In genomic region chr11:117225531-117226213, GRCm38 (mm10) we compare ENCODE assay signal across 21 mouse cellular contexts. TPM values are rescaled to one million over a fixed set of nuclear protein-coding genes. Genes with fewer than 3 reads are reported as not detected.
DNase-seq lines count a peak whose midpoint lies in the region; ATAC-seq and TF ChIP-seq lines count a peak whose summit lies in the region.
"Had no signal": no experiment of that assay in that cellular context is flagged by ENCODE, and none has a peak within 500 bp of the region (broad histone marks: within the 10 kb centered on the region; RNA-seq: fewer than 3 reads in every experiment).

No protein-coding gene starts in this region.

- TF ChIP-seq CTCF in lung, embryonic 14.5 days (IDR thresholded peaks at IDR 0.05; ENCODE audit: low read depth) = no peak

- no peak overlapping the region for H3K9ac ChIP-seq in forebrain, embryonic 14.5 days (ENCODE audit: low read length)
- no peak overlapping the region for H3K9ac ChIP-seq in lung, embryonic 14.5 days
- no peak overlapping the region for H3K9ac ChIP-seq in embryonic facial prominence, embryonic 12.5 days
- H3K9ac ChIP-seq in stomach, embryonic 16.5 days (ENCODE audit: low read length) = no peak overlapping the region
- H3K9ac ChIP-seq: forebrain, embryonic 15.5 days; heart, embryonic 15.5 days had no signal

- ATAC-seq in forebrain, embryonic 14.5 days = no peak
- peak; percentile 45; the same call in 1 of the 2 replicates for ATAC-seq in lung, embryonic 14.5 days (ENCODE audit: insufficient read depth)
- no peak for ATAC-seq in embryonic facial prominence, embryonic 12.5 days (ENCODE audit: insufficient number of reproducible peaks, insufficient read depth, low FRiP score, low TSS enrichment)
- peak; percentile 11; the same call in 1 of the 2 replicates for ATAC-seq in stomach, embryonic 16.5 days (ENCODE audit: insufficient read depth, low FRiP score)
- ATAC-seq in erythroblast, adult 5-6 weeks (replicated peaks; ENCODE audit: low FRiP score, poor library complexity, severe bottlenecking) = no peak
- ATAC-seq: forebrain, embryonic 15.5 days; hindbrain, postnatal 0 days had no signal

- no peaks in the 10 kb centered on the region for H3K9me3 ChIP-seq in forebrain, embryonic 10.5 days
- H3K9me3 ChIP-seq in forebrain, embryonic 14.5 days (replicated peaks; ENCODE audit: control insufficient read depth, low read length) = no peaks in the 10 kb centered on the region
- no peaks in the 10 kb centered on the region for H3K9me3 ChIP-seq in lung, embryonic 14.5 days (ENCODE audit: low read depth, low read length)
- no peaks in the 10 kb centered on the region for H3K9me3 ChIP-seq in embryonic facial prominence, embryonic 12.5 days
- no peaks in the 10 kb centered on the region for H3K9me3 ChIP-seq in stomach, embryonic 16.5 days (replicated peaks; ENCODE audit: control insufficient read depth, low read length)
- H3K9me3 ChIP-seq: forebrain, embryonic 15.5 days; heart, embryonic 15.5 days had no signal

- H3K36me3 ChIP-seq in forebrain, embryonic 10.5 days (replicated peaks) = no peaks in the 10 kb centered on the region
- H3K36me3 ChIP-seq in forebrain, embryonic 14.5 days (ENCODE audit: control insufficient read depth, insufficient read depth, low read length) = no peaks in the 10 kb centered on the region
- H3K36me3 ChIP-seq in lung, embryonic 14.5 days (ENCODE audit: insufficient read depth) = no peaks in the 10 kb centered on the region
- H3K36me3 ChIP-seq in embryonic facial prominence, embryonic 12.5 days = no peaks in the 10 kb centered on the region
- no peaks in the 10 kb centered on the region for H3K36me3 ChIP-seq in stomach, embryonic 16.5 days (ENCODE audit: control insufficient read depth, insufficient read depth, low read length)
- H3K36me3 ChIP-seq: forebrain, embryonic 15.5 days; heart, embryonic 15.5 days had no signal

- 88% methylated on average over 15 of the region's 15 CpGs for WGBS in forebrain, embryonic 10.5 days
- WGBS in forebrain, embryonic 14.5 days = 86% methylated on average over 15 of the region's 15 CpGs
- 56% methylated on average over 15 of the region's 15 CpGs for WGBS in lung, embryonic 14.5 days
- 83% methylated on average over 15 of the region's 15 CpGs for WGBS in embryonic facial prominence, embryonic 12.5 days
- WGBS in stomach, embryonic 16.5 days = 60% methylated on average over 15 of the region's 15 CpGs

- no peaks in the 10 kb centered on the region for H3K27me3 ChIP-seq in forebrain, embryonic 10.5 days (ENCODE audit: poor library complexity, severe bottlenecking)
- H3K27me3 ChIP-seq in forebrain, embryonic 14.5 days (replicated peaks; ENCODE audit: control insufficient read depth, insufficient read depth, low read length) = no peaks in the 10 kb centered on the region
- no peaks in the 10 kb centered on the region for H3K27me3 ChIP-seq in lung, embryonic 14.5 days (ENCODE audit: insufficient read depth, low read length)
- no peaks in the 10 kb centered on the region for H3K27me3 ChIP-seq in embryonic facial prominence, embryonic 12.5 days
- H3K27me3 ChIP-seq in stomach, embryonic 16.5 days (ENCODE audit: control insufficient read depth, insufficient read depth, low read length) = no peaks in the 10 kb centered on the region
- H3K27me3 ChIP-seq: forebrain, embryonic 15.5 days had no signal

- H3K4me1 ChIP-seq in forebrain, embryonic 10.5 days = peaks cover 33% of the 10 kb centered on the region
- no peaks in the 10 kb centered on the region for H3K4me1 ChIP-seq in forebrain, embryonic 14.5 days (ENCODE audit: control insufficient read depth, insufficient read depth, low read length)
- 0 out of 2 replicates have a peak, but pooled peaks cover 3% of the 10 kb centered on the region for H3K4me1 ChIP-seq in lung, embryonic 14.5 days (ENCODE audit: insufficient read depth)
- peaks cover 10% of the 10 kb centered on the region for H3K4me1 ChIP-seq in embryonic facial prominence, embryonic 12.5 days
- H3K4me1 ChIP-seq in stomach, embryonic 16.5 days (ENCODE audit: control insufficient read depth, insufficient read depth, low read length) = peaks cover 9% of the 10 kb centered on the region
- H3K4me1 ChIP-seq: forebrain, embryonic 15.5 days had no signal

- no peak for DNase-seq in forebrain, embryonic 10.5 days (ENCODE audit: extremely low spot score, low spot score)
- DNase-seq in forebrain, embryonic 14.5 days (ENCODE audit: low spot score) = no peak
- no peak for DNase-seq in lung, embryonic 14.5 days
- no peak for DNase-seq in lung, postnatal 36 days
- DNase-seq: adrenal gland, postnatal 14 days; cerebellum, adult 9-10 months; gastrocnemius, postnatal 14 days; heart, adult 18-20 months; heart, postnatal 4 days; kidney, adult 9 months; right cerebral cortex, postnatal 4 days; thymus, postnatal 36 days had no signal

- 0 out of 2 replicates have a peak overlapping the region, but pooled peaks have one; percentile 56 for H3K27ac ChIP-seq in forebrain, embryonic 10.5 days
- no peak overlapping the region for H3K27ac ChIP-seq in forebrain, embryonic 14.5 days (ENCODE audit: low read depth, low read length)
- H3K27ac ChIP-seq in lung, embryonic 14.5 days (ENCODE audit: low read depth) = peak overlapping the region; percentile 77
- H3K27ac ChIP-seq in embryonic facial prominence, embryonic 12.5 days = peak overlapping the region; percentile 17; the same call in 1 of the 2 replicates
- H3K27ac ChIP-seq in stomach, embryonic 16.5 days (ENCODE audit: low read length) = peak overlapping the region; percentile 69
- H3K27ac ChIP-seq: forebrain, embryonic 15.5 days; heart, embryonic 15.5 days; hindbrain, postnatal 0 days; macrophage had no signal

- no peak overlapping the region for H3K4me2 ChIP-seq in forebrain, embryonic 14.5 days (ENCODE audit: low read length)
- H3K4me2 ChIP-seq in lung, embryonic 14.5 days = no peak overlapping the region
- H3K4me2 ChIP-seq in embryonic facial prominence, embryonic 12.5 days (replicated peaks) = no peak overlapping the region
- H3K4me2 ChIP-seq in stomach, embryonic 16.5 days (ENCODE audit: low read depth, low read length) = no peak overlapping the region
- H3K4me2 ChIP-seq: forebrain, embryonic 15.5 days; heart, embryonic 15.5 days; midbrain, embryonic 11.5 days had no signal

- no peak overlapping the region for H3K4me3 ChIP-seq in forebrain, embryonic 10.5 days
- H3K4me3 ChIP-seq in forebrain, embryonic 14.5 days (ENCODE audit: low read depth, low read length) = no peak overlapping the region
- no peak overlapping the region for H3K4me3 ChIP-seq in lung, embryonic 14.5 days (ENCODE audit: low read depth, low read length)
- H3K4me3 ChIP-seq in embryonic facial prominence, embryonic 12.5 days = no peak overlapping the region
- H3K4me3 ChIP-seq in stomach, embryonic 16.5 days (replicated peaks; ENCODE audit: low read length) = no peak overlapping the region
- H3K4me3 ChIP-seq: erythroblast, embryonic 14.5 days; forebrain, embryonic 15.5 days; heart, embryonic 15.5 days had no signal

RNA-seq across cellular contexts. Expression of gene Sept9, which starts 26.2 kb away (rescaled TPM):
- 206 and 211 TPM in 2 replicates for polyA plus RNA-seq in forebrain, embryonic 10.5 days (2016; fragmentation: Nextera tagmentation; extraction: Ambion mirVana)
- 113 and 119 TPM in 2 replicates for polyA plus RNA-seq in forebrain, embryonic 14.5 days (2014; fragmentation: Nextera tagmentation; extraction: Ambion mirVana)
- 133 and 149 TPM in 2 replicates for polyA plus RNA-seq in lung, embryonic 14.5 days (2014; fragmentation: Nextera tagmentation; extraction: Ambion mirVana)
- 229 and 230 TPM in 2 replicates for polyA plus RNA-seq in embryonic facial prominence, embryonic 12.5 days (2016; fragmentation: Nextera tagmentation; extraction: Ambion mirVana)
- polyA plus RNA-seq in stomach, embryonic 16.5 days (2015; fragmentation: Nextera tagmentation; extraction: Ambion mirVana) = 101 and 105 TPM in 2 replicates
- 29.0 and 33.4 TPM in 2 replicates for total RNA-seq in erythroblast, adult 5-6 weeks (2015; ENCODE audit: low replicate concordance)
- total RNA-seq in erythroblast, adult 5-6 weeks (2017; ENCODE audit: low replicate concordance) = 31.9 and 35.1 TPM in 2 replicates

Comparison
In these comparisons a context has a peak if more than half of its experiments do, and no peak if none do; other contexts are left out.
1. ATAC-seq: peak in lung, embryonic 14.5 days (single experiment) and stomach, embryonic 16.5 days (single experiment); none in forebrain, embryonic 14.5 days (single experiment), embryonic facial prominence, embryonic 12.5 days (single experiment) and erythroblast, adult 5-6 weeks (single experiment).